9 mouse cellular contexts compared by ENCODE assay signal in the genomic region with DNA sequence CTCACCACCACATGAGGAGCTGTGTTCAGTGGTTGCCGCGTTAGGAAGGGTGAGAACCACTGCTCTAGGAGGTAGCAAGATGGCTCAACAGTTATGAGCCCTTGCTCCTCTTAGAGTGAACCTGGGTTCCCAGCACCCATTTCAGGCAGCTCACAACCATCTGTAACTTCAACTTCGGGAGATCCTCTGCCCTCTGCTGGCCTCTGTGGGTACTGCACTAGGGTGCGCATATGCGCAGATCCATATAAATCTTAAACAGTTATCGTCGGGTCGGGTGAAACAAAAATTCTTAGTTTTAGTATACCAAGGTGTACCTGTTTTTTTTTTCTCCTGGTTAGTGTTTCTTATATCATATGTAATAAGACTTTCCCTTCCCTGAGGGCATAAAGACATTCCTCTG. TPM values are rescaled to one million over a fixed set of nuclear protein-coding genes. Genes with fewer than 3 reads are reported as not detected.
DNase-seq lines count a peak whose midpoint lies in the region; ATAC-seq and TF ChIP-seq lines count a peak whose summit lies in the region.
"Had no signal": no experiment of that assay in that cellular context is flagged by ENCODE, and none has a peak within 500 bp of the region (broad histone marks: within the 10 kb centered on the region; RNA-seq: fewer than 3 reads in every experiment).

No protein-coding gene starts in this region.

- 98% methylated on average over 8 of the region's 8 CpGs for WGBS in kidney, embryonic 14.5 days
- 93% methylated on average over 8 of the region's 8 CpGs for WGBS in heart, embryonic 10.5 days

- intact Hi-C loops in left cerebral cortex, adult 2 months (cut with DNase I), result no loop called here
- intact Hi-C loops in left cerebral cortex, postnatal 10 days (cut with DNase I), result no loop called here

- in situ Hi-C loops in Patski (cut with MboI; ENCODE audit: low pct_unique_long_range_greater_than_20kb), result no loop called here

- CTCF ChIA-PET in Patski (lab: Charles Lee), result interaction anchor here (1.1 kb wide), 1 partner anchor 79 kb away, joined by 4 read pairs; no protein-coding TSS in a partner anchor

- ATAC-seq in Patski, result no peak
- no peak for ATAC-seq in kidney, embryonic 14.5 days (ENCODE audit: low FRiP score, low TSS enrichment)

- peak; percentile 27 for TF ChIP-seq CTCF in left cerebral cortex, adult 2 months (IDR thresholded peaks at IDR 0.05)
- peak; percentile 55 for TF ChIP-seq CTCF in Patski (IDR thresholded peaks at IDR 0.05)

- H3K27ac ChIP-seq in left cerebral cortex, adult 2 months, result no peak overlapping the region
- no peak overlapping the region for H3K27ac ChIP-seq in kidney, embryonic 14.5 days (ENCODE audit: low read depth, low read length)
- no peak overlapping the region for H3K27ac ChIP-seq in heart, embryonic 10.5 days

- no peak overlapping the region for H3K9ac ChIP-seq in kidney, embryonic 14.5 days (ENCODE audit: low read depth, low read length)

- no peak for DNase-seq in left cerebral cortex, adult 2 months (ENCODE audit: extremely low spot score in 1 of 2, low spot score in 2 of 2)
- DNase-seq in left cerebral cortex, postnatal 10 days (ENCODE audit: extremely low spot score in 1 of 2, low spot score in 2 of 2), result no peak
- DNase-seq in CD8-positive naive resting alpha-beta T cell, adult 2 months (ENCODE audit: low read depth in 2 of 2, low spot score in 2 of 2), result peak; percentile 16 to 20
- DNase-seq in Patski (ENCODE audit: low read depth, low spot score), result no peak
- DNase-seq in testis, postnatal 10 days (ENCODE audit: low spot score), result peak; percentile 58
- no peak for DNase-seq in heart, embryonic 10.5 days (ENCODE audit: low spot score)
- DNase-seq: kidney, postnatal 4 days had no signal

- no peaks in the 10 kb centered on the region for H3K4me1 ChIP-seq in kidney, embryonic 14.5 days (ENCODE audit: control insufficient read depth, insufficient read depth, low read length)
- H3K4me1 ChIP-seq in heart, embryonic 10.5 days, result 0 out of 2 replicates have a peak, but pooled peaks cover under 1% of the 10 kb centered on the region

- H3K4me3 ChIP-seq in left cerebral cortex, adult 2 months, result no peak overlapping the region
- no peak overlapping the region for H3K4me3 ChIP-seq in kidney, embryonic 14.5 days (ENCODE audit: low read length)
- H3K4me3 ChIP-seq in heart, embryonic 10.5 days, result no peak overlapping the region

- no peaks in the 10 kb centered on the region for H3K36me3 ChIP-seq in kidney, embryonic 14.5 days (ENCODE audit: control insufficient read depth, insufficient read depth, low read length)
- no peaks in the 10 kb centered on the region for H3K36me3 ChIP-seq in heart, embryonic 10.5 days

- POLR2A ChIA-PET in Patski (lab: Charles Lee), result no interaction called here

- H3K4me2 ChIP-seq in kidney, embryonic 14.5 days (replicated peaks; ENCODE audit: low read depth, low read length), result no peak overlapping the region

- H3K9me3 ChIP-seq in kidney, embryonic 14.5 days (ENCODE audit: control insufficient read depth, low read length), result peaks cover 4% of the 10 kb centered on the region; the same call in 1 of the 2 replicates
- peaks cover 4% of the 10 kb centered on the region; the same call in 1 of the 2 replicates for H3K9me3 ChIP-seq in heart, embryonic 10.5 days

- H3K27me3 ChIP-seq in Patski, result no peaks in the 10 kb centered on the region
- no peaks in the 10 kb centered on the region for H3K27me3 ChIP-seq in kidney, embryonic 14.5 days (ENCODE audit: control insufficient read depth, insufficient read depth, low read length)
- no peaks in the 10 kb centered on the region for H3K27me3 ChIP-seq in heart, embryonic 10.5 days (ENCODE audit: insufficient read depth, poor library complexity, severe bottlenecking)

RNA-seq across cellular contexts. Expression of gene Scn10a, which starts 32.9 kb away (rescaled TPM):
- under 1 TPM; 0.14 to 0.20 TPM for total RNA-seq in left cerebral cortex, adult 2 months (2021)
- under 1 TPM; 0.14 to 0.17 TPM for total RNA-seq in left cerebral cortex, postnatal 10 days (2021)
- 0.08 TPM for polyA plus RNA-seq in Patski (2021)
- not detected in 2 replicates for polyA plus RNA-seq in kidney, embryonic 14.5 days (2014; fragmentation: Nextera tagmentation; extraction: Ambion mirVana)
- 0.63 and 1.00 TPM in 2 replicates for polyA plus RNA-seq in heart, embryonic 10.5 days (2016; fragmentation: Nextera tagmentation; extraction: Ambion mirVana)
- total RNA-seq: monocyte, adult 5-6 weeks had no signal

Comparison
In these comparisons a context has a peak if more than half of its experiments do, and no peak if none do; other contexts are left out.
1. DNase-seq: peak in CD8-positive naive resting alpha-beta T cell, adult 2 months (2 of 2) and testis, postnatal 10 days (single experiment); none in left cerebral cortex, adult 2 months (0 of 2), left cerebral cortex, postnatal 10 days (0 of 2), Patski (single experiment) and heart, embryonic 10.5 days (single experiment).